Mouse (Mus musculus): ENCODE data around the gene Mprip. TPM values are rescaled to one million over a fixed set of nuclear protein-coding genes. Genes with fewer than 3 reads are reported as not detected.
"Not testable (repeated sequence)": the region's sequence is repeated elsewhere in the genome, so short reads cannot be mapped to it uniquely, and the experiment has no call there.

Gene Mprip
- total RNA-seq, 2 experiments from 2014 or later, result 293 to 299 TPM

DNA sequence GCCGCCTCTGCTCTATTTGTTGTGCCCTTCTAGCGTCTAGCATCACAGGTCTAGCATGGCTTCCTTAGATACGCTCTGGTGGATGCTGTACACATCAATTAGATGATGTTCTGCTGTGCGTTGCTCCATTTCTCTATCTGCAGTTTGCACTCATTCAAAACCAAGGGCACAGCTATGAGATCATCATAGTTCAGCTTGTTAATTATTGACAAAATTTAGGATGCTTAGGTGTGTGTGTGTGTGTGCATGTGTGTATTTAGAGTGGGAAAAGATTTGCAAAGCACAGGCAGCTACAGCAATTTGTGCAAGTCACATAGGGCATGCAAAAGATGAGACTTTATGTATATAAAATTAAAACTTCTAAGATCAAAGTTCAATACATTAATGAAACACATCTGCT, 12.0 kb upstream of the Mprip start:
- DNase-seq (ENCODE audit: low spot score in 2 of 2), result no peak
- intact Hi-C loops (cut with DNase I), result no loop called here

DNA sequence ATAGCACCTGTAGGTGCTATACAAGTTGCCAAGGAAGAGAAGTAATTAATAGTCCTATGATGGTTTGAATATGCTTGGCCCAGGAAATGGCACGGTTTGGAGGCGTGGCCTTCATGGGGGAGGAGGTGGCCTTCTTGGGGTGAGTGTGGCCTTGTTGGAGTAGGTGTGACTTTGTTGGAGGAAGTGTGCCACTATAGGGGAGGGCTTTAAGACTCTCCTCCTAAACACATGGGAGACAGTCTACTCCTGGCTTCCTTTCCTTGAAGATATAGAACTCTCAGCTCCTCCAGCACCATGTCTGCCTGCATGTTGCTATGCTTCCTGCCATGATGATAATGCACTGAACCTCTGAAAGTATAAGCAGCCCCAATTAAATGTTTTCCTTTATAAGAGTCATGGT, 8.1 kb upstream of the Mprip start:
- intact Hi-C loops (cut with DNase I), result no loop called here
- no peak for DNase-seq (ENCODE audit: low spot score in 2 of 2)

DNA sequence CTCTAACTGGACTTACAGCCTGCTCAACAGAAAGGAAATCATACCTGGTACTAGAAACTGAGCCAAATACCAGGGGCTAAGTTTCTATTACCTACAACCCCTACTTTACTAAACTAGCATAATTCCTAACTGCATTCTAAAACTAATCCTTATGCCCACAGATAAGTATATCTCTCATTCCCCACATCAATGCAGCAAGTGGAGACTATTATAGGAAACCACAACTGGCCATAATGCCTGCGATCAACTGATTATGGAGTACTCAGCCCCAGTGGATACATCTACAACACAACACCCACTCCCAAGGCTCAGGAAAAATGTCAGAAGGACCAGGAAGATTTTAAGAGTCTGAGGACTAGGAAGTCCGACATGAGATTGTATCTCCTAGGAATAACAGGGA, 7.6 kb upstream of the Mprip start:
- no peak for DNase-seq (ENCODE audit: low spot score in 2 of 2)
- intact Hi-C loops (cut with DNase I), result no loop called here

DNA sequence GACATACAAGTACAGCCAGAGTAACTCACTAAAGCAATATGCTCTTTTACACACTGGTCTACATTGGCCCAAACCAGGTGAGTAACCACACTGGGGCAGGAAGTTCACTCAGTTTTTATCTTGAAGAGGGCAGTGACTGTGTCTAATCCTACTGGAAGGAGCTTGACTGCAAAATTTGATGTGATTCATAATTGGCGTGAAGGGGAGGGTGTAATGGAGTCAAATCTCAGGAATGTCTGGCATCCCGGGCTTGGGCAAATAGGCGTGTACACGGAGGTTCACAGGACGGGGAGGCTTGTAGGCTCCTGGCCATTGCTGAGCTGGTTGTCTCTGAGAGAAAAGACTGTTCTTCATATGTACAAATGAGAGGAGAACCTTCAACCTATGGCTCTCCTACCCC, 5.8 kb upstream of the Mprip start:
- DNase-seq (ENCODE audit: low spot score in 2 of 2), result no peak
- intact Hi-C loops (cut with DNase I), result no loop called here

DNA sequence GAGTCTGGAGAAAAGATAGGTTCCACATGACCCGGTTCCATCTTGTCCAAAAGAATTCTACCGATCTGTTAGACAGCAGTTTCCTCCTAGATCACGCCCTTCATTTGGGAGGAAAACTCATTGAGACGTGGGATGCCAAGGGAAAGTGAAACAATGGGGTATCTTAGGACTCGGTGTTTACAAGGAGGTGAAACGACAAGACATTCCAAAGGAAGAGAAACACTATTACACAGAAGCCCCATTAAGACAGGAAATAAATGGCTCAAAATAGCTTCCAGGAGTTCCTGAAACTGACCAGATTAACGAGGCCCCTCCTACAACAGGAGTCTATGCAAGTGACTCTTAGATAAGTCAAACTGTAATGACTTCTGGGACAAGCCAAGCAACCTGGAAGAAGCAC, 5.1 kb upstream of the Mprip start:
- intact Hi-C loops (cut with DNase I), result no loop called here
- no peak for DNase-seq (ENCODE audit: low spot score in 2 of 2)

DNA sequence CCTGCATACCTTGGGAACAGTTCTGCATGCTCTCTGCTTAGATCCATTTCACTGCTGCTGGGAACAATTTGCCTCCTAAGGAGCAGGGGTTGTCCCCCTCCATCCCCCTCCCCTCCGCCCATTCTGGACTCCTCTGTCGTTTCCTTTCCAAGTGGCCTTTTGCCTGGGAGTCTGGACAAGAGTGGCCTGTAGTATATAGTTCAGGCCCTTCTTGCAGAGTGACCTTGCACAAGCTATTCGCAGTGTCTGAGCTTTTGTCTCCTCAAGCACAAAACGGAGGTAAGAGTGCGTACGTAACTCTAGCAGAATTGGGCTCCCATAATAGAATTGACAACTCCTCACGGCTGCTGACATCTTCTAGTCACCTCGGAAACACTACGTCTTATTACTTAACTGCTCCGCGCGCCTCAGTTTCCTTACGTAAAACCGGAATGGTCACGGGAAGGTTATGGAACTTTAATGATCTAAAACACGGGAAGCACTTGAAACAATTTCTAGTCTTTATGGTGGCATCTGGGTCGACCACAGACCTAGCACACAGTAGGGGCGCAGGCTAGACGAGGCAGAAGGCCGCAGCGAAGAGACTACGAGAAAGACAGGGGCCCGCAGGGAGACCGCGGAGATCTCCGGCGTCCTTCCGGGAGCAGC, 620 bp downstream of the Mprip start:
- intact Hi-C loops (cut with DNase I), result loop anchor here (2.0 to 5.0 kb wide), 3 partner anchors 47 to 86 kb away; no protein-coding TSS in a partner anchor
- no peak for DNase-seq (ENCODE audit: low spot score in 2 of 2)

DNA sequence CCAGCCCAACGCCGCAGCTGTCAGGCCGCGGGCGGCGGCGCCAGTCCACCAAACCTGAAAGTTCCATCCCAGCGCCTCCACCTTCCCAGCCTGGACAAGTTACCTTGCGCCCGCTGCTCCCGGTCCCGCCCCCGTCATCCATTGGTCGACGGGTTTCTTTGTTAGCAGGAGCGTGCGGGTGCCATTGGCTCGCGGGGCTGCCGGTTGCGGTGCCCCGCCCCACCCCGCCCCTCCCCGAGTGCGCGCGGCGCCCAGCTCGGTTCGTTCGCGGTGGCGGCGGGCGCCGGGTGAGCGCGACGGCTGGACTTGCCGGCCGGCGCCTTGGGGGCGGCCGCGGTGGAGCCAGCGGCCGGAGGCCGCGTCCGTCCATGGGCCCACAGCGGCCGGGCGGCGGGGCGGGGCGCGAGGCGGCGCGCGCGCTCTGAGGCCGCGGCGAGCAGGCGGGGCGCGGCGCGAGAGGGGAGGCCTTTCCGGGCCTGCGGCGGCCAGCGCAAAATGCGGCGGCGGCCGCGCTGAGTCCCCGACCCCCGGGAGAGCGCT, 1.2 kb downstream of the Mprip start:
- intact Hi-C loops (cut with DNase I), result loop anchor here (2.0 to 5.0 kb wide), 3 partner anchors 46 to 85 kb away; no protein-coding TSS in a partner anchor

DNA sequence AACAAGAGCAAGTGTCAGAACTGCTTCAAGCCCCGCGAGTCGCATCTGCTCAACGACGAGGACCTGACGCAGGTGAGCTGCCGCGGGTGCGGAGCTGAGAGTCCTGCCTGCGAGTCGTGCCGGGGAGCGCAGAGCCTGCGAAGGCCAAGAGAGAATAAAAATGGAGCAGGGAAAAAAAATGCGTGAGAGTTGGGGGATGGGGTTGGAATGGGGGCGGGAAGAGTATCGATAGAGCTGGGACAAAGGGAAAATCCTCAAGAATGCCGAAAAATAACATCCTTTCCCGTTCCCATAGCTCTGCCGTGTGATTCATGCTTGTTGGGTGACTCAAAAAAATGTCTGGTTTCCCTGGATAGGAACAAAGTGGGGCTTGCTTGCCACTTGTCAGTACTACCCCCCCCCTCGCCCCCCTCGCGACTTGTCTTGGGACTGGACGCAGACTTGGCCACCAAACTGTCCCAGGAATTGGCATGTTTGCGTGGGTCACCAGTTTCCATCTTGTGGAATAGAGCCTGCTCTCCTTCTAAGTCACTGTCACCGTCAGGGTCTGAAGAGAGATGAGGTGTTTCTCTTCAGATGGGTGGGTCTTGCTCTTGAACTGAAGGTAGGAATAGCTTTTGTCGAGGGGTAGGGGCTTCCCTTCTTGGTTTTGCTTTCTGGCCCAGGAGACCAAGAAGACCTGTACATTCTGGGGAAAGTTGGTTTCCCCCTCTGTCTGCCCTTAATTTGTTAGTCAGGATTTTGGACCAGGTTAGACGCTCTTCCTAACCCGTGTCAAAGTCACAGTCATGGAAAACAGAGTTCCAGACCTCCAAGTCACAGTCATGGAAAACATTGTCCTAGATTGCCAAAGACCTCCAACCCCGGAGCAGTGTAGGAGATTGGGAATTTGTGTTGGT, 2.0 kb downstream of the Mprip start:
- no peak for DNase-seq (ENCODE audit: low spot score in 2 of 2)
- intact Hi-C loops (cut with DNase I), result loop anchor here (2.0 to 5.0 kb wide), 3 partner anchors 46 to 84 kb away; no protein-coding TSS in a partner anchor

More for the DNA sequence above, 1.2 kb downstream of the Mprip start:
- peak; percentile 95 to 97 for DNase-seq (ENCODE audit: low spot score in 2 of 2)

DNA sequence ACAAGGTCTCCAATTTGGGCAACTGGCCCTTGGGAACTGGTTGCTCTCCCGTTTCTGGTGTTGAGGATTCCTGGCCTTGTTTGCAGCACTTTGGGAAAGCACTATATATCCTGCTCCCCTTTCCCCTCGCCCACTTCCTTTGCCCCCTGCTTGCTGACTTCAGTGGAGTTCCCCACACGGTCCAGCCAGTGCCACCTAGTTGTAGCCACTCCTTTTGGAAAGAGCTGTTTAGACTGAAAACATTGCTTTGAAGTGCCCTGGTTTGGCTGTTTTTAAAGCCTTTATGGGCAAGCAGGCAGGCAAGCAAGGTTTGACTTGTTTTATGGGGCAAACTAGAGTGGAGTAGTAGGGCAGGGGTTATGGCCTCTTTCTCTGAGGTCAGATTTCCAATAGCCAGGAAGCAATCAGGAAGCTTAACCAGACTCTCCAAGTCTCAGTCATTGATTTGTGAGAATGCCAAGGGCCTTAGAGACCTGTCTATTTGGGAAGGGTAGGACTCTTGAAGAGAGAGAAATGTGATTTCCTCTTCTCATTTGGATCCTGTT, 2.7 kb downstream of the Mprip start:
- DNase-seq (ENCODE audit: low spot score in 2 of 2), result no peak
- intact Hi-C loops (cut with DNase I), result loop anchor here (2.0 to 5.0 kb wide), 3 partner anchors 45 to 83 kb away; no protein-coding TSS in a partner anchor

DNA sequence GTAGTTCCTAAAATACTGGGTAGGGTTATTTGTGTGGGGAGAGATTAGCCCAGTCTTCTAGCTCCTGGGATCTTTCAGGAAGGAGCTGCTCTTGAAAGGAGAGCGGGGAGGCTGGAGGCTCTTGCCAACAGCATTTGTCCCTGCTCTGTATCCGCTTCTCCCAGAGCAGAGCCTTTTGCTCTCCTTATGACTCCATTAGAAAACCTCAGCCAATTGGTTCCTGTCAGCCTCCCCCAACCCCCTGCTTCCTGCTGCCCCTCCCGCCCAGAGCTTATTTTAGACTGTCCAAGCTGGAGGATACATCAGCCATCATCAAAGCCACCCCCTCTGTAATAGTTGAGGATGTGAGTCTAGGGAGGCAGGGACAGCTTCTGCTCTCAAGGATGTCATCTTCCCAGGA, 3.7 kb downstream of the Mprip start:
- DNase-seq (ENCODE audit: low spot score in 2 of 2), result peak; percentile 33 to 34
- intact Hi-C loops (cut with DNase I), result loop anchor here (5.0 kb wide), 1 partner anchor 82 kb away; no protein-coding TSS in a partner anchor

DNA sequence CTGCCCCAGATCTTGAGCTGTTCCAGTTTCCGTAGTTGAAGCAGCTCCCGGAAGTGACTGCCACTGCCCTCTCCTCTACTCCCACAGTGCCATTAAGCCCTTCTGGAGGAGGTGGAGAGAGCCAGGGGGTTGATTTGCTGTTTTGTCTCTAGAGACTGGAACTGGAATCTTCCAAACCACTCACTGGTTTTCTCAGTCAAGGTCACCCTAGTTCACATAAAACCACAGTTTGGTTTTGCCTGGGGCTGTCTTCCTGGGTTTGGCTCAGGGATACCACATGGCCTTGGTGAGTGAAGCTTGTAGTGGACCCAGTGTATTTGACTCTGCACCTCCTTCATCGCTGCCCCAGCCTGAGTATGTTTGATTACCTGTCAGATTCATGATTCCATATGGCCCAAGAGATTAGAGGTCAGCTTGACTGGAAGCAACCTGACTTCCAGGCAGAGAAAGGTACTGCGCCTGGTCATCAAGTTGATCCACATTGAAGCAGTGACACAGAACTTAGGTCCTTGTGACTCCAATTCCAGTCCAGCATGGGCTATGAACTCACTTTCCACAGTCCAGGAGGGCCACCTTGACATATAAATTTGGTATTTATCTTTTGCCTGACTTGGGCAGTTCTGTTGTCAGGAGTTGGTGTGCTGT, 10.1 kb downstream of the Mprip start:
- intact Hi-C loops (cut with DNase I), result no loop called here
- no peak for DNase-seq (ENCODE audit: low spot score in 2 of 2)

DNA sequence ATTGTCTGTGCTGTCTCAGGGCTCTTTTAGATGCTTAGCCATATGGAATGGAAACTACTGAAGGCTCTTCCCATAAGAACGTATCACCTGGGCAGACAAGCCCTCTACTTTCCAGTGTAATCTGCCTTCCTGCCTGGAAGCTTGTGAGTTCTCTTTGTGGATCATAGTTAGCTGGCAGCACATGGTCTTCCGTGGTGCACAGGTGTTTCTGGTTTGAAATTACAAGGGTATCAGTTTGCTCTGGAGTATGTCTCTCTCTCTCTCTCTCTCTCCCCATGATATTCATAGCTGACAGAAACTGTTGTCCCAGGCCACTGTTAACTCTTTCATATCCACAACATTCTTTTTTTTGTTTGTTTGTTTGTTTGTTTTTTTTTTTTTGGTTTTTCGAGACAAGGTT, 12.9 kb downstream of the Mprip start:
- intact Hi-C loops (cut with DNase I), result no loop called here
- DNase-seq (ENCODE audit: low spot score in 2 of 2), result no peak

DNA sequence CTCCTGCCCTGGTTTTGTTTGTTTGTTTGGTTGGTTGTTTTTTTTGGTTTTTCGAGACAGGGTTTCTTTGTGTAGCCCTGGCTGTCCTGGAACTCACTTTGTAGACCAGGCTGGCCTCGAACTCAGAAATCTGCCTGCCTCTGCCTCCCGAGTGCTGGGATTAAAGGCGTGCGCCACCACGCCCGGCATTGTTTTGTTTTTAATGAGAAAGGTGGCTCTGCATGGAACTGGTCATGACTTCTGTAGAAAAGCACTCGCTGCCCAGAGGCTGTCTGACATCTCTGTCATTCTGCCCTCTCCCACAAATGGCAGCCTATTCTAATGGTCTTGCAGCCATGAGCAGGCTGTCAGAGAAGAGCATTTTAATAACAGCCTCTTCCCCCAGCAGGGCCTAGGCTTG, 13.6 kb downstream of the Mprip start:
- DNase-seq (ENCODE audit: low spot score in 2 of 2); intact Hi-C loops (cut with DNase I): not testable (repeated sequence)

DNA sequence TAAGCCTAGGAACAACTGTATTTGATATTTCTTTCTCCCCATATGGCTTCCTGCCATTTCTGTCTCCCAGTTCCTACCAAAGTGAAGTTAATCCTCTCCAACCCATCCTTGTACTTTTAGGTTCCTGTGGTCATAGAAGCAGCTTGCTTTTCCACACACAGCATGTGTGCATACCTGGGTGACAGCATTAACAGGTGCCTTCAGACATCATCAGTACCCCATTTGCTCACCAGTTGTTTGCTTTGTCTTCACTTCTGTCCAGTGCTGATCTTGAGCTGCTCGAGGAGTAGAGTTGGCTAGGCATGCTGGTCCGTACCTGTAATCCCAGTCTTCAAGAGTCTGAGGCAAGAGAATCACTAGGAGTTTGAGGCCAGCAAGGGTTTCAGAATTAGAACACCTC, 16.7 kb downstream of the Mprip start:
- intact Hi-C loops (cut with DNase I), result no loop called here
- DNase-seq (ENCODE audit: low spot score in 2 of 2), result no peak

DNA sequence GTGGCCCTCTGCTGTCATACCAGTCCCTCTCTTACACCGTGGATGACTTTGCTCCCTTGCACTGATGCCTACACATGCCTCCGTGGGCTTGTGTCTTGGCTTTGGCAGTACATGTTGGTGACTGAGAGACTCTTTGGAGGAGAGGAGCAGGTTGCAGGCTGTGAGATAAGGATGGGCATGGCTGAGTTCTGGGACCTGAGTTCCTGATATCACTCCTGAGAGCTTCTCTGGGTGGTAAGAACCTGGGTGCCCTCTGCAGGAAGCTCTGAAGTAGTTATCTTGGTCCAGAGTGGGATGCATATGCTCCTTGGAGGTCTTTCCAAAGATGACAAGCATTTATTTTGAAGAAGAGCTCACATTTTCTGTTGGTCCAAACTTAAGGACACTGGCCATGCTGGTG, 17.6 kb downstream of the Mprip start:
- intact Hi-C loops (cut with DNase I), result no loop called here

DNA sequence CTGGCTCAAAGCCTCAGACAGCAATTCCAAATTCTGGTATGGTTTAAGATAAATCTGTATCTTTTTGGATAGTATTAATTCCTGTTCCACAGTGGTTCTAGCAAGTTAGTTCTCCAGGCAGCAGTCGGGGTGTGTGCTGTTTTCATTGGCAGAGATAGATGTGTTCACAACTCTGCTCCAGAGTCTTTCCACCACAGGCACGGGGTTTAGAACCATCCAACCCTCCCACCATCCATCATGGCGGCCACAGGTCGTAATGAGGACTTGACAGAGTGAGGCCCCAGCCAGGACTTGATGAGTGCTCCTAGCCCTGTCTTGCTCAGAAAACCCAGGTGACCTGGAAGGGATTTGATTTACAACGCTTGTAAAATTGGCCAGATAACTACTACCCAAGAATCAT, 19.0 kb downstream of the Mprip start:
- no peak for DNase-seq (ENCODE audit: low spot score in 2 of 2)
- intact Hi-C loops (cut with DNase I), result no loop called here

More for the DNA sequence above, 17.6 kb downstream of the Mprip start:
- no peak for DNase-seq (ENCODE audit: low spot score in 2 of 2)

DNA sequence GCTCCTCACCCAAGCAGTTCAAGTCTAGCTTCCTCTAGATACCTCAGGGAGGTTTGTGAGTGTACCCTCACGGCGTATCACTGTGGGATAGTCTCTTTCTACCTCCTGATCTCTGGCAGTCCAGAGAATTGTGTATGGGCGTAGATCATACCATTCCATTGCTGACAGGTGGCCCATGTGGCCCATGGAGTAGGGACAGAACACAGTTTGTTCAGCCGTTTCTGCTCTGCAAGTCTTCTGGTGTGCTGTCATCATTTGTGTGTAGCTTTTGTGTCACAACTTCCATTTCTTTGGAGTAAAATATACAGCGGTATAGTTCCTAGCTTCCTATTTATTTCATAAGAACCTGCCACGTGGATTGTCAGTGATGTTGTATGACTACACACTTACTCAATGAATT, 23.9 kb downstream of the Mprip start:
- intact Hi-C loops (cut with DNase I), result no loop called here
- no peak for DNase-seq (ENCODE audit: low spot score in 2 of 2)

DNA sequence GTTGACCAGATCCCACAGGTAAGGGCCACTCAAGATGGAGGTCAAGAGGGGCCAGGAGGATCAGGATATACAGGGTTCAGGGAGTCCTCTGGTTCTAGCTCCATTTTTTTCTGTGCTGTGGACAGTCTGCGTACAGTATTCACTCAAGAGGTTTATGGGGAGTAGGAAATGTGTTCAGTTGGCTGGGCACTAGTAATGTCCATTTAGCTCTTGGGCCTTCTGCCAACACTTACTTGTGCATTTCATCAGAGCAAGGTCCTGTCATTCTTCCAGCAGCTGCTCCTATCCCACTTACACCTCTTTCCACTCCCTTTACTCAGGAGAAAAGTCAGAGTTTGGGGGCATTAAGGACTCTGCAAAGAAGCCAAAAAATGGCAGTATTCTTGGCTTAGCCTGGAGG, 33.4 kb downstream of the Mprip start:
- DNase-seq (ENCODE audit: low spot score in 2 of 2), result no peak
- intact Hi-C loops (cut with DNase I), result no loop called here

DNA sequence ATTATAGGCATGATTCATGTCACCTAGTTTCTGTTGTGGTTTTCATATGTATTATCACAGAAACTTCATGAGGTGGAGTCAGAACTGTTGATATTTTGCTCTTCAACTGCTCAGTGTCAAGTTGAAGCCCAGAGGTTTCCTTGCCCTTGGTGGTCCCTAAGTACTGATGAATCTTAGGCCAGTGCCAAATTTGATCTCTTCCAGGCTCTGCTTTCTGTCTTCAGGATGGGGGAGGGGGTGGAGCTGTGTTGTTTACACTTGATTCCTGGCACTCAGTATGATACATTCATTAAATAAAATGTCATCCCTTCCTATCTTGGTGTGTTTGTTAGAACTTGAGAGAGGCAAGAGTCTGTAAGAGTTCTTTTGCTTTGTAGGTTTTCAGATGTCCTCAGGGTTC, 34.4 kb downstream of the Mprip start:
- DNase-seq (ENCODE audit: low spot score in 2 of 2), result no peak
- intact Hi-C loops (cut with DNase I), result no loop called here

DNA sequence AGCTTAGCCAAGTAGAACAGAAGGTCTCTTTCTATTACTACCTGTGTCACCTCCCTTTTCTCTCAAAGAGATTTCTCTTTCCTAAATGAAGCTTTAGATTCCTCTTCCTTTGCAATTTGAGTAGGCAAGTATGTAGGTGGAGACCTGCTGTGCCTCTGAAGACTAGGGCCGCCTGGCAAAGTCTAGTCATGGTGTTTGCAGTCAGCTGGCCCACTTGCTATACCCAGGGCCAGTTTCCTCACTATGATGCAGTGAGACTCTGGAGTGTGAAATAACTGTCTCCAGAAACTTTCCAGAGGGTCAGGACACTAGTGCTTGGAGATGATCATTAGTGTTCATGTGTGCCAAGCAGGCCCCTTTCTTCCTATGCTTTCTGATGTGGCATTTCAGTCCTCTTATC, 36.5 kb downstream of the Mprip start:
- peak in 1 of 2 experiments; percentile 32 for DNase-seq (ENCODE audit: low spot score in 2 of 2)
- intact Hi-C loops (cut with DNase I), result no loop called here

All from left cerebral cortex, postnatal 36 days (tissue).